Mouse (Mus musculus) ES-E14 (cell line): ENCODE measurements around the gene Arpc3.

Source experiments
- CHD2 ChIP-seq: IDR thresholded peaks from 2 replicates; pipeline ENCODE4 v1.6.1; 2014; ENCODE audit warnings: mild to moderate bottlenecking, low read depth, low read length, inconsistent platforms
- HCFC1 ChIP-seq: IDR thresholded peaks from 2 replicates; pipeline ENCODE4 v1.6.1; 2012; ENCODE audit warnings: low read length, inconsistent platforms, borderline replicate concordance; ENCODE audit not compliant: insufficient read depth
- MAFK ChIP-seq: IDR thresholded peaks from 2 replicates; pipeline ENCODE4 v1.6.1; 2014; ENCODE audit warnings: mild to moderate bottlenecking, low read depth, low read length, inconsistent platforms; ENCODE audit not compliant: insufficient read depth
- ZC3H11A ChIP-seq: IDR thresholded peaks from 2 replicates; pipeline ENCODE4 v1.6.1; 2012; ENCODE audit warnings: low read depth, mild to moderate bottlenecking, inconsistent platforms, low read length, borderline replicate concordance
- ZNF384 ChIP-seq: IDR thresholded peaks from 2 replicates; pipeline ENCODE4 v1.6.1; 2012; ENCODE audit warnings: low read depth, low read length, inconsistent platforms

DNA sequence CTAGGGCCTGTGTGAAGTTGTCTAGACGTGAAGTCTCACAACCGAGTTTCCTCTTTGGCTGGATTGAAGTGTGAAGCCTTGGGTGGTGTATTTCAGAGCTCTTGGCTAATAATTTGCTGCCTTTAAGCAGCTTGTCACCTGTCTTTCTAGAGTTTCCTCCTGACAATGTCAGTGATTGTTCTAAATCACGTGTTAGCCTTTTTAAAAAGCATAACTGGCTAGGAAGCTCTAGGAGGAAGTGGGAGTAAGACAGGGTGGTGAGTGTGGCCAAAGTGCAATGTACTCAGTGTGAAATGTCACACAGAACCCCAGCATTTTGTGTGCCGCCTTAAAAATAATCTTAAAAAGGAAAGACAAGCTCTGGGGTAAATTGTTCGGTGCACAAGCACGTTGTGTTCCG lies 47.9 kb upstream of the Arpc3 start:
- TF ChIP-seq MAFK (no peak), CHD2 (no peak), ZNF384 (no peak), ZC3H11A (no peak), HCFC1 (no peak)
